21 mouse cellular contexts compared by ENCODE assay signal in genomic region chr8:106146014-106146413, GRCm38 (mm10). TPM values are rescaled to one million over a fixed set of nuclear protein-coding genes. Genes with fewer than 3 reads are reported as not detected.
"Had no signal": no experiment of that assay in that cellular context is flagged by ENCODE, and none has a peak within 500 bp of the region (broad histone marks: within the 10 kb centered on the region; RNA-seq: fewer than 3 reads in every experiment).

No protein-coding gene starts in this region.

- H3K9ac ChIP-seq: intestine, embryonic 15.5 days; limb, embryonic 12.5 days; limb, embryonic 15.5 days; liver, embryonic 14.5 days; liver, postnatal 0 days; lung, embryonic 14.5 days; midbrain, embryonic 12.5 days; midbrain, embryonic 15.5 days had no signal

- H3K4me2 ChIP-seq: intestine, embryonic 15.5 days; limb, embryonic 12.5 days; limb, embryonic 15.5 days; liver, embryonic 11.5 days; lung, embryonic 14.5 days; midbrain, embryonic 12.5 days; midbrain, embryonic 15.5 days had no signal

- H3K27ac ChIP-seq: intestine, embryonic 15.5 days; limb, embryonic 12.5 days; limb, embryonic 15.5 days; liver, embryonic 14.5 days; midbrain, embryonic 12.5 days; midbrain, embryonic 15.5 days; stomach, postnatal 0 days had no signal

- H3K36me3 ChIP-seq: intestine, embryonic 15.5 days; limb, embryonic 12.5 days; limb, embryonic 15.5 days; midbrain, embryonic 12.5 days; midbrain, embryonic 15.5 days had no signal

- DNase-seq: kidney, adult 11 months; kidney, adult 9 months; kidney, postnatal 14 days; kidney, postnatal 4 days; left cerebral cortex, postnatal 4 days; liver, postnatal 0 days; right cerebral cortex, adult 18-20 months; right cerebral cortex, postnatal 14 days; right cerebral cortex, postnatal 4 days; thymus, postnatal 36 days had no signal

- ATAC-seq: intestine, embryonic 15.5 days; liver, postnatal 0 days; midbrain, embryonic 15.5 days had no signal

- H3K9me3 ChIP-seq: intestine, embryonic 15.5 days; limb, embryonic 12.5 days; limb, embryonic 15.5 days; midbrain, embryonic 12.5 days; midbrain, embryonic 15.5 days had no signal

- H3K4me3 ChIP-seq: intestine, embryonic 15.5 days; limb, embryonic 12.5 days; limb, embryonic 15.5 days; midbrain, embryonic 12.5 days; midbrain, embryonic 15.5 days had no signal

- H3K27me3 ChIP-seq: intestine, embryonic 15.5 days; limb, embryonic 12.5 days; limb, embryonic 15.5 days; midbrain, embryonic 12.5 days; midbrain, embryonic 15.5 days had no signal

RNA-seq across cellular contexts. Expression of gene Esrp2, which starts 9.2 kb away (rescaled TPM):
- total RNA-seq: layer of hippocampus, postnatal 14 days; left cerebral cortex, postnatal 4 days had no signal
- polyA plus RNA-seq: neural tube, embryonic 14.5 days had no signal
